Mouse (Mus musculus) gastrocnemius, adult 2 months (tissue): ENCODE measurements around the gene Jchain. TPM values are rescaled to one million over a fixed set of nuclear protein-coding genes. Genes with fewer than 3 reads are reported as not detected.
A peak's percentile ranks its signal among the peaks of the same experiment; 100 is the strongest.

Experiments used
- DNase-seq: peaks from one replicate; pipeline ENCODE4 v3.0.0; 2022
- H3K27ac ChIP-seq: fragments of 200-600 bp; 2 replicates; pipeline ENCODE4 v1.8.1; 2022; ENCODE audit warnings: mild to moderate bottlenecking
- H3K4me3 ChIP-seq: fragments of 200-600 bp; 2 replicates; pipeline ENCODE4 v1.8.1; 2022; ENCODE audit warnings: mild to moderate bottlenecking, moderate library complexity
- CTCF ChIP-seq: fragments of 200-600 bp; IDR thresholded peaks from 2 replicates; pipeline ENCODE4 v1.8.1; 2022; ENCODE audit warnings: antibody characterized with exemption, mild to moderate bottlenecking, moderate library complexity
- intact Hi-C: fragments of 180-260 bp; cut with DNase I; formaldehyde crosslinking; loops from one replicate; pipeline ENCODE4 v1.15.1; 2025
- long read RNA-seq, 2 experiments: library from polyadenylated mRNA; stranded (forward); transcript quantifications; one replicate each; pipeline ENCODE4 v2.0.0; 2021
- total RNA-seq, 2 experiments: library from RNA; stranded (reverse); gene quantifications; 2 replicates each; pipeline ENCODE4 v1.2.3; 2021

The Jchain gene
- under 1 TPM in 1 of 2 experiments, not detected in 1; 0.22 TPM for total RNA-seq
- long read RNA-seq, experiment 1, partial matches to known transcripts: 0 of 1 reads
- long read RNA-seq, experiment 1, other reads (novel, unspliced or antisense): 1 of 1 reads
- long read RNA-seq, experiment 2: 0 reads

DNA sequence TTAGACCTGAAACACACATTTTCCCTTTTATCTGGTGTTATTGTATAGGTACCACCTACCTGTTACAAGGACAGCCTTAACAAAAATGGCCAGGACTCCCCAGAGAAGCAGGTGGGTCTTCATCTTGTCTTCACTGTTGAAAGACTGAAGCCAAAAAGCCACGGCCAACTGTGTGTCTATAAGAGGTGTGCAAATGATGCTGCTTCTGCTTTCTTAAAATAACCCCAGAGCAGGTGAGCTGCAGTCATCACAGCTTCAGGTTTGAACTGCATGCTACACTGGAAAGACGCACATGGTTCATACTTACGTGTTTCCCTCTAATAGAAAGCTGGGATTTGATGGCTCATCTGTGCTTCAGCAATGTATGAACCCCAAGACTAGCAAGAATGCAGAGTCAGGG is at the start of gene Jchain:
Gene Jchain (minus strand): TSS at position 235 of the 400 bp plus-strand sequence.
- intact Hi-C loops: no loop called here
- Histone ChIP-seq H3K4me3 (no peak within 1 kb of the TSS), H3K27ac (no peak within 1 kb of the TSS)
- no peak for TF ChIP-seq CTCF
- DNase-seq: no peak

DNA sequence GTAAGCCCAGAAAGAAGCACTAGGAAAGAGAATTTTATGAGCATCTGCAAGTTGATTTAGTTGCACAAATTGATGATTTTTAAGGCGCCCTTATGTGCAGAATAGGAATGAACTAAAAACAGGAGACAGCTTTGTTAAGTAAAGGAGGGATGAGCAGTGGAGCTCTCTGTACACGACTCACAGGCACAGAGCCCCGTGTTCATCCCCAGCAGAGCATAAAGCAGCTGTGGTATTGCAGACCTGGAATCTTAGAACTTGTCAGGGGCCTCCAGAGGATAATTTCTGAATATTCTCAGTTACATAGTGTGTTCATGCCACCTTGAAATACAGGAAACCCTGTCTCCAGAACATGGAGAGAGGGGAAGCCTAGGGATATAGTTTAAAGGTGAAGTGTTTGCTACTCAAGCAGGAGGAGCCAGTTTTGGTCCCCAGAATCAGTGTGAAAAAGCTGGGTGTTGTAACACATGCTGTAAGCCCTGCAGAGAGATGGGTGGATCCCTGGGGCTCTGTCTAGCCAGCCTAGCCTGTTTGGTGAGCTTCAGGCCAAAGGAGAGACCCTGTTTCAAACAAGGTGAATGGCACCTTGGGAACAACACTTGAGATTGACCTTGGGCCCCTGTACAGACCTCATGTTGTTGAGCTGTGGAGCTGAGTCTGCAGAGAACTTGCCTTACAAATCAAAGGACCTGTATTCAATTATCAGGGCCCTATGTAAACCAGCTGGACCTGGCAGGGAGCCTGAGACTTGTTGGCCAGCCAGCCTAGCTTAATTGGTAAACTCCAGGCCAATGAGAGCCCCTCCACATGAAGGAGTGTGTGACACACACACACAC is 48.0 kb upstream of the Jchain start:
- no peak for DNase-seq
- H3K4me3 ChIP-seq: no peak overlapping the region
- intact Hi-C loops: no loop called here
- H3K27ac ChIP-seq: no peak overlapping the region
- no peak for TF ChIP-seq CTCF

- intact Hi-C loops: no loop called here
- H3K27ac ChIP-seq: no peak overlapping the region
- H3K4me3 ChIP-seq: no peak overlapping the region
- TF ChIP-seq CTCF: no peak
- no peak for DNase-seq
Observed at GRCm38 (mm10) chr5:88574829-88575228, 47.1 kb upstream of the Jchain start.

GRCm38 (mm10) chr5:88569541-88569940 is 41.9 kb upstream of the Jchain start:
- DNase-seq: no peak
- H3K4me3 ChIP-seq: no peak overlapping the region
- no peak overlapping the region for H3K27ac ChIP-seq
- no peak for TF ChIP-seq CTCF
- intact Hi-C loops: loop anchor here (5.0 to 10.0 kb wide), 2 partner anchors 108 to 195 kb away; partner anchors contain the start of genes Dck and Grsf1

DNA sequence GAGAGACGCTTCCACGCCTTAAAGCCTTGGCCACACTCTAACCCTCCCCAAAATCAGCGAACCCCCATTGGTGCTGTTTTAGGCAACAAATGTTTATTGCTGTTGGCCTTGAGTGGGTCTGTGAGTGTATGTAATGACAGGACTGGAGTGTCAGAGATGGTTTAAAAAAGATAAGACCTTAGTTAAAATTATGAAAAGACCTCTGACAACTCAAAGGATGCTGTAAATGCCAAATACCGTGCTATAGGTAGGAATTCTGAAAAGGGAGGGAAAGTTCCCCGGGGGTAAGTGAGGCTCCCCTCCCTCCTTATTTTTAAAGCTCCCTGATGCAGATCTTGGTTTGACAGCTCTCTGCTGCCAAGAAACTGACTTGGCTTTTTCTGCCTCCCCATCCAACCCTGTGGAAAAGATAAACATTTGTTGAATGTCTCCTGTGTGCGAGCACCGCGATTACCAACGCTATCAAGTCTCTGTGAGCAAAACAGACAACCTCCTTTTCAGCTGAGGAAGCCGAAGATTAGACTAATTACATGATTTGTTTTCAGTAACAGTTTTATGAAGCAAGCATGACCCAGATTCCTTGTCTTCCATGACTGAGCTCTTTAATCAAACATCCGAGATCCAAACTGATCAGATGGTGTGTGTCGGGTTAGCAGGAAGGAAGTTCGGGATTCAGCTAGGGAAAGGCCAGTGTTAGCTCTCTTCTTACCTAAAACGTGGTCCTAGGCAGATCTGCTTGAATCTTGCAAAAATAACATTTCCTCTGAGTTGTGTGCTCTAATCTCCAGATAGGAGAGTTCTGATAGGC is 38.5 kb upstream of the Jchain start:
- TF ChIP-seq CTCF: no peak
- H3K4me3 ChIP-seq: peak overlapping the region; percentile 83
- DNase-seq: no peak
- H3K27ac ChIP-seq: peak overlapping the region; percentile 95
- intact Hi-C loops: loop anchor here (5.0 to 10.0 kb wide), 2 partner anchors 111 to 199 kb away; partner anchors contain the start of genes Dck and Grsf1

DNA sequence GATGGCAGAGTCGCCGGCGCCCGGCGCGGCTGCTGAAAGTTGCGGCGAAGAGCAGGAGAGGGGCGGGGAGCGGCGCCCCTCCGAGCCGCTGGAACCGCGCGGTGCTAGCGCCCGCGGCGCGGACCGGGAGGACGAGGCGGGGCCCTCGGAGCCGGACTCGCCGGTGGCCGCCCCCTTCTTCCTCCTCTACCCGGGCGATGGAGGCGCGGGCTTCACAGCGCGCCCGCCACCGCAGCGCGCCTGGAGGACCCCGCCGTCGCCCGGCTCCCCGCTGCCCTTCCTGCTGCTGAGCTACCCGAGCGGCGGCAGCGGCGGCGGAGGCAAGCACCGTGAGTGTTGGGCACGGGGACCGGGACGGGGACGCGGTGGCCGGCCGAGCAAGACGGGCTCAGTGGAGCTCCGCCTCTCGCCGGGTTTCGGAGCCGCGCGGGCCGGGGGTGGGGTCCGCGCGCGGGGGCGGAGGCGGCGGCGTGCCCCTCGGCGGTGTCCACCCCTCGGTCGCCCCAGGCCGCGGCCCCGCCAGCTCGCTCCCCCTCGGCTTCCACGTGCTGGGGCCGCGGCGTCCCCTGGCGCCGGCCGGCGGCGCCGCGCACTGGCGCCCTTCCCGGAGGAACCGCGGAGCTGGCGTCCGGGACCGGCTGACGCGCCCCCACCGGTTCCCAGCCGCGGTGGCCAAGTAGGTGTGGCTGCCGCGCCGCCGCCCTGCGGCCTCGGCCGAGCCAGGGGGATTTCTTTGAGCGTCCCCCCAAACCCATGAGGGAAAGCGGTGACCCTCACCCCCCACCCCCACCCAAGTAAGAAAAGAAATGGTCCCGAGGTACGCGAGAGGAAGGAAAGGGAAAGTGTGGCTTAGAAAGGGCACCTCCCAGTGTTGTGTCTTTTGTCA is 37.7 kb upstream of the Jchain start:
- peak overlapping the region; percentile 95 for H3K27ac ChIP-seq
- intact Hi-C loops: loop anchor here (5.0 to 10.0 kb wide), 2 partner anchors 112 to 199 kb away; partner anchors contain the start of genes Dck and Grsf1
- peak overlapping the region; percentile 83 for H3K4me3 ChIP-seq
- TF ChIP-seq CTCF: peak; percentile 16; the same call in 1 of the 2 replicates
- DNase-seq: peak; percentile 92

- intact Hi-C loops: loop anchor here (5.0 to 10.0 kb wide), 2 partner anchors 113 to 200 kb away; partner anchors contain the start of genes Dck and Grsf1
- TF ChIP-seq CTCF: peak; percentile 74
- DNase-seq: peak; percentile 94
- Histone ChIP-seq H3K4me3 (peak within 1 kb of the TSS; percentile 83), H3K27ac (peak within 1 kb of the TSS; percentile 95)
Observed at GRCm38 (mm10) chr5:88564501-88565147, 36.9 kb upstream of the Jchain start, which contains the start of gene Rufy3. Gene Rufy3, plus strand, starts transcription at chr5:88565040.

DNA sequence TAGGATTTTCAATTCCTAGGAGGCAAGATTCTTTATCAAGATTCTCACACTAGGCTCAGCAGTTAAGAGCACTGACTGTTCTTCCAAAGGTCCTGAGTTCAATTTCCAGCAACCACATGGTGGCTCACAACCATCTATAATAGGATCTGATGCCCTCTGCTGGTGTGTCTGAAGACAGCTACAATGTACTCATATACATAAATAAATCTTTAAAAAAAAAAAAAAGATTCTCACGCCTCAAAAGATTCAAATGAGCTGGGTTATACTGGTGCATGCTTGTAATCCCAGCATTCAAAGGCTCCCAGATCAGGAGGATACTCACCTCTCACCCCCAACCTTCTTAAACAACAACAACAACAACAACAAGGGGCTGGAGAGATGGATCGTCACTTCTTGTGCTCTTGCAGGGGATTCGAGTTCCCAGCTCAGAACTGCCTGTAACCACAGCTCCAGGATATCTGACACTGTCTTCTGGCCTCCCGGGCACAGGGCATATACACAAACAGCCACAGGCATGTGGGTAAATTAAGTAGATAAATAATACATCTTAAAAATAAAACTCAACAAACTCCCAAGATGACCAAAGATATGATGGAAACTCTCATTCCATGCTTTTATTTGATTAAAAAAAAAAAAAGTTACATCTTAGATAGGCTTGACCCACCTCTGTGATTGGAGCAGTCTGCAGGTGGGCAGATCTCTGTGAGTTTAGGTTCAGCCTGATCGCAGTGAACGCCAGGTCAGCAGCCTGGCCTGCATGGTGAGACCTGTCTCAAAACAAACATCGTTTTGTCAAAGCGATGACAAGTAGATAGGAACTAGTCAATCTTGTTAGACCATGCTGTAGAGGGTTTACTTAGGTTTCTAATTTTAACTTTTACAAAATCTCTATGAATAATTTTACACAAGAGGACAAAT is 35.4 kb upstream of the Jchain start:
- intact Hi-C loops: loop anchor here (10.0 kb wide), 1 partner anchor 202 kb away; the partner anchor contains the start of gene Dck
- Histone ChIP-seq H3K27ac (no peak overlapping the region), H3K4me3 (no peak overlapping the region)
- no peak; the same call in 1 of the 2 replicates for TF ChIP-seq CTCF
- DNase-seq: no peak

- intact Hi-C loops: loop anchor here (10.0 kb wide), 1 partner anchor 204 kb away; the partner anchor contains the start of gene Dck
- no peak for DNase-seq
- Histone ChIP-seq H3K27ac (no peak overlapping the region), H3K4me3 (no peak overlapping the region)
- TF ChIP-seq CTCF: no peak
Observed at GRCm38 (mm10) chr5:88561080-88561814, 33.6 kb upstream of the Jchain start.
